Mouse (Mus musculus): ENCODE measurements around the gene Crabp2. TPM values are rescaled to one million over a fixed set of nuclear protein-coding genes. Genes with fewer than 3 reads are reported as not detected.

Crabp2 gene
- polyA plus RNA-seq, 1 experiment from 2014 or later, result 10.3 TPM

DNA sequence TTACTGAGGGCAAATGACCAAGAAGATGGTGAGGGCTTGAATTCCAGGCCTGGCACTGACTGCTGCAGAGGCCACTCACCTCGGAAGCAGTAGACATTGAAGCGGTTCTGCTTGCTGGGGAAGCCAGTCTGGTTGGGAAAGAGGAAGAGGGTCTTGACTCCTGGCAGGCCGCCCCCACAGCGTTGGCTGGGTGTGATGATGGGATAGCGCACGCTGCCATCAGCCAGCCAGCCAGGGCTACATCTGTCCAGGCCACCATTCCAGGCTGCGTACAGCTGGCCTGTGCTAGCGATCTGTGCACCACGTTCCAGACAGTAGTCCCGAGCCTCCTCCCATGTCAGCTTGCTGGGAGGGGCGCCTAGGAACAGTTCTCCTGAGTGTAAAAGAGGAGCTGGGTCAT lies 46.9 kb downstream of the Crabp2 start:
- DNase-seq, result no peak
- H3K9ac ChIP-seq, result no peak overlapping the region

DNA sequence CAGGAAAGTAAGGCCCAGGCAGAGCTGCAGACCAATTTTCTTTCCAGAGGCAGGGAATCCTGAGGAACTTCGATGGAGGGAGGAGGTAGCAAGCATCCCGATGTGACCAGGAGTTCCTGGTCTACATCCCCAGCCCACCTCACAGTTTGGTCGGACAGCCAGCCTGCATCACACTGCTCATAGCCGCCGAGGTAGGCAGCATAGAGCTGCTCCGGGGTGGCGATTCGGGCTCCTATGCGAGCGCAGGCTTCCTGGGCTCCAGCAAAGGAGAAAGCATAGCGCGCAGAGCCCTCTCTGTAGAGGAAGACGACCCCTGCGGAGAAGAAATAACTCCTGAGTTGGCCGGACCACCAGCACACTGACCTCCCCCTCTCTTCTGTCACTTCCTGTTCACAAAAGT lies 47.9 kb downstream of the Crabp2 start:
- WGBS, result 3% methylated on average over 15 of the region's 15 CpGs
- Histone ChIP-seq H3K4me1 (ENCODE audit: insufficient read depth) (no peaks in the 10 kb centered on the region), H3K27me3 (ENCODE audit: insufficient read depth, low read length) (peaks cover 89% of the 10 kb centered on the region), H3K4me2 (peak overlapping the region; percentile 58; the same call in 1 of the 2 replicates), H3K9me3 (ENCODE audit: low read depth, low read length) (no peaks in the 10 kb centered on the region), H3K36me3 (ENCODE audit: insufficient read depth) (no peaks in the 10 kb centered on the region), H3K27ac (ENCODE audit: low read depth) (no peak overlapping the region), H3K9ac (no peak overlapping the region), H3K4me3 (ENCODE audit: low read depth, low read length) (no peak overlapping the region; the same call in 1 of the 2 replicates)
- DNase-seq (no peak), ATAC-seq (ENCODE audit: insufficient read depth) (no peak)
- TF ChIP-seq CTCF (IDR thresholded peaks at IDR 0.05; ENCODE audit: low read depth), result no peak

More for the DNA sequence above, 46.9 kb downstream of the Crabp2 start:
- no peak overlapping the region for H3K4me2 ChIP-seq
- no peak overlapping the region for H3K27ac ChIP-seq (ENCODE audit: low read depth)
- no peak overlapping the region for H3K4me3 ChIP-seq (ENCODE audit: low read depth, low read length)
- H3K27me3 ChIP-seq (ENCODE audit: insufficient read depth, low read length), result peaks cover 88% of the 10 kb centered on the region
- TF ChIP-seq CTCF (IDR thresholded peaks at IDR 0.05; ENCODE audit: low read depth), result no peak
- H3K9me3 ChIP-seq (ENCODE audit: low read depth, low read length), result no peaks in the 10 kb centered on the region
- WGBS, result 23% methylated on average over 11 of the region's 11 CpGs
- no peaks in the 10 kb centered on the region for H3K36me3 ChIP-seq (ENCODE audit: insufficient read depth)
- no peak for ATAC-seq (ENCODE audit: insufficient read depth)
- H3K4me1 ChIP-seq (ENCODE audit: insufficient read depth), result no peaks in the 10 kb centered on the region

DNA sequence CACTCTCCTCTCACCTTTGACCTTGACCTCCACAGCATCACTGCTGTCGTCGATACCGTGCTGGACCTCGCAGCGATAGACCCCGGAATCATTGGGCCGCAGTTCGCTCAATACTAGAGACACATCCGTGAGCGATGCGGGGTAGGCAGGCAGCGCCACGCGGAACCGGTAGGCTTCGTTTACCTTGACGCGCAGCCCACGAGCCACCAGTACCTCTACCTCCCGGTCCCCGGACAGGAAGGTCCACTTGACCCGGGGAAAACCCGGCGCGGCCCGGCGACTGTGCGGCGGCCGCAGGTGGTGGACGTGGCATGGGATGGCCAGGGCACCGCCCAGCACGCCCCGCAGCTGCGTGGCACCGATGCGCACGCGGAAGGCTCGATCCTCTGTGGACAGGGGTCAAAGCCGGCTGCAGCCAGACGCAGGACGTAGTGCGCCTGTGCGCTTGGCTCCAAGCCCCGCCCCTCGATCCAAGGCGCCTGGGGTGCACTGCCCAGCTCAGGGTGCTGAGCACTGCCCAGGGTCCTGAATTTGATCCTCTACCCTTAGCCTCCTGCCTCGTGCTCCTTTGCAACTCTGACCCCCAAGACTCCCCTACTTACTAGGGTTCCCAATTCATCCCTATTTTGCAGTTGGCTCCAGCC lies 48.6 kb downstream of the Crabp2 start:
- no peak for TF ChIP-seq CTCF (IDR thresholded peaks at IDR 0.05; ENCODE audit: low read depth)
- ATAC-seq (ENCODE audit: insufficient read depth) (peak; percentile 53), DNase-seq (peak; percentile 65)
- Histone ChIP-seq H3K9me3 (ENCODE audit: low read depth, low read length) (no peaks in the 10 kb centered on the region), H3K27me3 (ENCODE audit: insufficient read depth, low read length) (peaks cover 95% of the 10 kb centered on the region), H3K4me2 (peak overlapping the region; percentile 58), H3K9ac (peak overlapping the region; percentile 6; the same call in 1 of the 2 replicates), H3K36me3 (ENCODE audit: insufficient read depth) (no peaks in the 10 kb centered on the region), H3K4me3 (ENCODE audit: low read depth, low read length) (peak overlapping the region; percentile 31), H3K4me1 (ENCODE audit: insufficient read depth) (no peaks in the 10 kb centered on the region), H3K27ac (ENCODE audit: low read depth) (no peak overlapping the region)
- under 1% methylated on average over 49 of the region's 49 CpGs for WGBS

DNA sequence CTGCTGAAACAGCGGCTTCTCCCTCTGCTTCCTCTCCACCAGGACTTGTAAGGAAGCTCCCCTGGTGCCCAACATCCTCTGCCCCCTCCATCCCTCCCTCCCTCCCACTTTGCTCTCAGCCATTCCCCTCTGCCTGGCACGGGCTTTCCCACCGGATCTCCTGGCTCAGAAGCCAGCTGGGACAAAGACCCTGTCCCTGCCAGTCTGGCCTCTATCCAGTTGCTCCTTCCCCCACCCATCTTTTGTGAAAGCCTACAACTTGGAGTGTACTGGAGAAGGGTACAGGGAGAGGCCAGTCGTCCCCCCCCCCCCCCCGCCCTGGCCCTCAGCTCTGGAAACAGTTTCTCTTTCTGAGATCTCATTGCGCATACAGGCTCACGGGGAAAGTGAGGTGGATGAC lies 50.3 kb downstream of the Crabp2 start:
- no peak overlapping the region for H3K9ac ChIP-seq
- no peak overlapping the region for H3K27ac ChIP-seq (ENCODE audit: low read depth)
- H3K9me3 ChIP-seq (ENCODE audit: low read depth, low read length), result no peaks in the 10 kb centered on the region
- WGBS, result 2% methylated on average over 7 of the region's 7 CpGs
- no peaks in the 10 kb centered on the region for H3K4me1 ChIP-seq (ENCODE audit: insufficient read depth)
- peaks cover 96% of the 10 kb centered on the region for H3K27me3 ChIP-seq (ENCODE audit: insufficient read depth, low read length)
- H3K36me3 ChIP-seq (ENCODE audit: insufficient read depth), result no peaks in the 10 kb centered on the region
- no peak overlapping the region for H3K4me2 ChIP-seq
- no peak overlapping the region for H3K4me3 ChIP-seq (ENCODE audit: low read depth, low read length)
- DNase-seq (no peak), ATAC-seq (ENCODE audit: insufficient read depth) (no peak)
- no peak for TF ChIP-seq CTCF (IDR thresholded peaks at IDR 0.05; ENCODE audit: low read depth)

DNA sequence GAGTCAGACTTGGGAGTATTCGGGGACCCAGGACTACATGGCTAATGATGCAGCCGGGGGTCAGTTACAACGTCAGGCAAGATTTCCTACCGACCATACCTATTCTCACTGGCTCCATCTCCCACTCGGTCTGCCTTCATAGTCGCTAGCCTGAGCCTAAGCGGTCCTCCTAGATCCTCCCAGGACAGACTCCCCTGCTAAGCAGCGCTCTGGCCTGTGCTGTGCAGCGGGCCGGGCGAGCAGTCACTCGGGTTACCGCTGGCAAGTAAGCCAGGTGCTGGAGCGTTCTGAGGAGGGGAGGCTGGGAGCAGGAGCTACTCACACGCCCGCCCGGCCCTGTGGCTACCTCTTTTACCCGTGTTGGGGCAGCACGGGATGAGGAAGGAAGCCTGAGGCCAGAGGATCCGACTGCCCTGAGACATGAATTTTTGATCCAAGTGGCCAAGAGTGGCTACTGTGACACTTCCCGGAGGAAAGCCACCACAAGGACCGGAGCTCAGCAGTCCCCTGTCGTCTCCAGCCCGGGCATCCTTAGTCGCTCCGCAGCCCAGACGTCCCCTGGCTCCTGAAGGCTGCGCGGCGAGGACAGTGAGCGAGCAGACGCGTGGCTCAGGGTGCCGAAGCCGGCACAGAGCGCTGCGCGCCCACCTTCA lies 50.9 kb downstream of the Crabp2 start:
- H3K4me3 ChIP-seq (ENCODE audit: low read depth, low read length), result peak overlapping the region; percentile 37
- under 1% methylated on average over 38 of the region's 38 CpGs for WGBS
- no peaks in the 10 kb centered on the region for H3K9me3 ChIP-seq (ENCODE audit: low read depth, low read length)
- no peaks in the 10 kb centered on the region for H3K36me3 ChIP-seq (ENCODE audit: insufficient read depth)
- TF ChIP-seq CTCF (IDR thresholded peaks at IDR 0.05; ENCODE audit: low read depth), result no peak
- no peak for ATAC-seq (ENCODE audit: insufficient read depth)
- H3K27me3 ChIP-seq (ENCODE audit: insufficient read depth, low read length), result peaks cover 95% of the 10 kb centered on the region
- peak overlapping the region; percentile 67 for H3K4me2 ChIP-seq
- no peak overlapping the region for H3K9ac ChIP-seq
- DNase-seq, result no peak
- no peak overlapping the region for H3K27ac ChIP-seq (ENCODE audit: low read depth)
- H3K4me1 ChIP-seq (ENCODE audit: insufficient read depth), result no peaks in the 10 kb centered on the region

DNA sequence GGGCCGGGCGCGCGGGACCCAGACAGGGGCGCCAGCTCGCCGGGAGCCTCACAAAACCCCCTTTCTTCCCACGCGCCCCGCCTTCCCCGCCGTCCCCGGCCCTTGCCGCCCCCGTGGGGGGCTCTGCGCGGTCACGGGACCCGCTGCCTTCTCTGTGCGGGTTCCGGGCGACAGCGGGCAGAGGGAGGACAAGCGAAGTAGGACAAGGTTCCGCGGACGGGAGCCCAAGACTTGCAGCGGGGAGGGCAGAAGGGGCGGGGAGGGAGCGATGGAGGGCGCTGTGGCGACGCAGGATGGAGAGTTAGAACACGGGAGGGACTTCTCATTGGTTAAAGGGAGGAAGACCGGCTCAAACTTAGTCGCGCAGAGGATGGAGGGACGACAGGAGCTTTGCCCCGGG lies 51.7 kb downstream of the Crabp2 start, which contains the start of gene Bcan:
Gene Bcan, minus strand, starts transcription at position 50 of the 400 bp plus-strand sequence.
- no peak for TF ChIP-seq CTCF (IDR thresholded peaks at IDR 0.05; ENCODE audit: low read depth)
- peaks cover 87% of the 10 kb centered on the region for H3K27me3 ChIP-seq (ENCODE audit: insufficient read depth, low read length)
- H3K4me3 ChIP-seq (ENCODE audit: low read depth, low read length), result peak within 1 kb of the TSS; percentile 37
- H3K36me3 ChIP-seq (ENCODE audit: insufficient read depth), result no peaks in the 10 kb centered on the region
- ATAC-seq (ENCODE audit: insufficient read depth) (no peak), DNase-seq (no peak)
- H3K4me2 ChIP-seq, result peak within 1 kb of the TSS; percentile 67
- H3K27ac ChIP-seq (ENCODE audit: low read depth), result no peak within 1 kb of the TSS
- H3K4me1 ChIP-seq (ENCODE audit: insufficient read depth), result no peaks in the 10 kb centered on the region
- H3K9ac ChIP-seq, result peak within 1 kb of the TSS; percentile 23; the same call in 1 of the 2 replicates
- 1% methylated on average over 39 of the region's 39 CpGs for WGBS
- H3K9me3 ChIP-seq (ENCODE audit: low read depth, low read length), result no peaks in the 10 kb centered on the region
